Mouse (Mus musculus) right cerebral cortex, postnatal 10 days (tissue): Measurements from ENCODE around the gene Sorcs2.
A peak's percentile ranks its signal among the peaks of the same experiment; 100 is the strongest.
"Not testable (repeated sequence)": the region's sequence is repeated elsewhere in the genome, so short reads cannot be mapped to it uniquely, and the experiment has no call there.

Source experiments
- DNase-seq, 2 experiments: peaks; one replicate each; pipeline ENCODE4 v3.0.0; 2021; ENCODE audit warnings: low spot score in 2 of 2

The Sorcs2 gene

GRCm38 (mm10) chr5:36390591-36390927 is 7.4 kb downstream of the Sorcs2 start:
- not testable (repeated sequence) for DNase-seq

DNA sequence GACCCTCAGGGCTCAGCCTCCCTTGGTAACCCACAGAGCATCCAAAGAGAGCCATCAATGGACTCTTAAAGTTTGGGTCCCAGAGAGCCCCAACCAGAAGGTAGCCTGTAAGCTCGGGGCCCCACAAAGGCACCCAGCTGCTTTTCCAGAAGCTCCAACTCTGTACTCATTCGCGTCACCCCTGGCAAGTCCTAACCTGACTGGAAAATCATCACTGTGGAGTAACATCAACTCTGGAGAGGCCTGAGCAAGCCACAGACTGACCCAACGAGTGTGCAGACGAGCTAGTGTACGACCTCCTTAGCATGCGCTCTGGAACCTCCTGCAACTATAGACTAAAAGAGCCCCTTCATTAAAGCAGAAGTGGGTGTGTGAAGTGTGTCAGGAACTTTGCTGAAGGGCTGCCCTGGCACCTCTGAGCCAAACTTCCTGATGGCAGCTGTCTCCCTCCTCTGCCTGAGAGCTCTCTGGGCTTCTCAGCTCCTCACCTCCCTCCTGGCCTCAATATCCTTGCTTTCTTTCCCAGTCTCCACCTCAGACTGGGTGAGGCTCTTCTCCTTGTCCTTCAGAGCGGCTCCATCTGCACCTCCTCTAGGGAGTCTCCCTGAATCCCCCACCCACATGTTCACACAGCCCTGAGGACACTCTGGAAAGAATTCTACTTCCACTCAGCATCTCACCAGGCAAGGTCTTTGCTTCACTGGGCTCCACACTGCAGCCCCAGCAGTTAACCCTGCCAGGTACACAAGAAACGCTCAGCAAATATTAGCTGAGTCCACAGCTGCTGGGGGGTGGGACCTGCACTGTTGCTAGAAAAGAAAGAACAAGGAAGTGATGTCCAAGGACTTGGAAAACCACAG is 8.0 kb downstream of the Sorcs2 start:
- DNase-seq: no peak

- no peak for DNase-seq
Measured at GRCm38 (mm10) chr5:36385062-36385461, 12.9 kb downstream of the Sorcs2 start.

- DNase-seq: no peak
Measured at GRCm38 (mm10) chr5:36383431-36383830, 14.5 kb downstream of the Sorcs2 start.

- DNase-seq: no peak
Measured at GRCm38 (mm10) chr5:36382721-36383120, 15.2 kb downstream of the Sorcs2 start.

GRCm38 (mm10) chr5:36382134-36382693 is 15.7 kb downstream of the Sorcs2 start:
- DNase-seq: no peak

GRCm38 (mm10) chr5:36379938-36380511 is 17.9 kb downstream of the Sorcs2 start:
- no peak for DNase-seq

DNA sequence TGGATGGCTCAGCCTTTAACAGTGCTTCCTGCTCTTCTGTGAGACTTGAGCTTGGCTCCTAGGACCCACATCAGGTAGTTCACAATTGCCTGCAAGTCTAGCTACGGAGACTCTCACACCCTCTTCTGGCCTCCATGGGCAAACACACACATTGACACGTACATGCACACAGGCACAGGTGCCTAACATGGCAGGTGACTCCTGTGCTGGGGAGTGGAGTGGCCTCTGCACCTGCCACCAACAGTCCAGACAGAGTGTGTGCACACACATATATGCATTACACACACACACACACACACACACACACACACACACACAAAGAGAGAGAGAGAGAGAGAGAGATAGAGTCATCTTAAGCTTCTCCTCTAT is 19.6 kb downstream of the Sorcs2 start:
- DNase-seq: no peak

DNA sequence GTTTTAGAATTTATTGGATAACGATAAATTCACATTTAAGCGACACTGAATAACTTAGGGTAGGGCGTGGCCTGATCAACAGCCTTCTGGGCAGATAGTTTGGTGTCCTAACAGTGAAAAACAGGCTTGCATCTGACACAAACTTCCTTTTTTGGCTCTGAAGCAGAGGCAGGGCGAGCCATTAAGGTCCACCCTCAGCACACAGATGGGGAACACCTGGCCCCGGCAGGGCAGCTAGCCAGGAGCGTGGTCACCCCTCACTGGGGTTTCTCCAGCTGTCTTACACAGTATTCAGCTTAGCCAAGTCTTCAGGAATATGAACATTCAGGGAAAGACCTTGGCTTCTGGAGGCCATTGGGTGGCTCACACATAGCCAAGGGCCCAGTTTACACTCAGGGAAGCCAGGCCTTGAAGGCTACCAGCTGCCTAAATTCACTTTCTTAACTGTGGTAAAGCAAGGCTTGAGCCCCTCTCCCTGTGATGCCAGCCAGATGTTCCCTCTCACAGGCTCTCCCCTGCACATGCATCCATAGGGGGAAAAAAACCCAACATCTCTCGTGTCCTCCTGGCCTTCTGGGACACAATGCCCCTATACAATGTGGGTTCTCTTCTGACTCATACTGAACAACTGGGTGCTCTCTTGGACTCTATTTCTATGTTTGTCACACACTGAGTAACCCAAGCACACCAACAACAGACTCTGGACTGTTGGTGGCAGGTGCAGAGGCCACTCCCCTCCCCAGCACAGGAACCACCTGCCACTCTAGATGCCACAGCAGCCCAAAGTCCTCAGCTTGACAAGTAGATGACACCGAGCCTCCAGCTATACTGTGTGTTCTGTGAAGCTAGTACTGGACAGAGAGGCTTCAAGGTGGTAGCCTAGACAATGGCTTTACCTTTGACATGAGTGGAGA is 20.2 kb downstream of the Sorcs2 start:
- DNase-seq: no peak

DNA sequence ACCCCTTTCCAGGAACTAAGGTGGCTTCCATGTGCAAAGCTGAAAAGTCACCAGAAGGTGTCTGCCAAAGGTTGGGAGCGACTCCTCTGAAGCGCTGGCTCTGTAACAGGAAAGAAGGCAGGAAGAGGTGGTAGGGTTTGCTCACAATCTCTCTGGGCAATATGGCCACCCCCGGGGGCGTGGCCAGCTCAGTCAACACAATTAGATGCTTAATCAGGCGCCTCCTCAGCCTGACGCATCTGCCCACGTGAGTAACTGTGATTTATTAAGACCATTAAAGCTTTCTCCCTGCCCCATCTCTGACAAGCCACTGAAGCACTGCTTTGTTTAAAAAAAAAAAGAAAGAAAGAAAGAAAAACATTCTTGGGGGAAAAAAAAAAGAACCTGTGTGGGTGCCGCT is 22.1 kb downstream of the Sorcs2 start:
- peak in 1 of 2 experiments; percentile 28 for DNase-seq

GRCm38 (mm10) chr5:36374221-36375050 is 23.5 kb downstream of the Sorcs2 start:
- no peak for DNase-seq

DNA sequence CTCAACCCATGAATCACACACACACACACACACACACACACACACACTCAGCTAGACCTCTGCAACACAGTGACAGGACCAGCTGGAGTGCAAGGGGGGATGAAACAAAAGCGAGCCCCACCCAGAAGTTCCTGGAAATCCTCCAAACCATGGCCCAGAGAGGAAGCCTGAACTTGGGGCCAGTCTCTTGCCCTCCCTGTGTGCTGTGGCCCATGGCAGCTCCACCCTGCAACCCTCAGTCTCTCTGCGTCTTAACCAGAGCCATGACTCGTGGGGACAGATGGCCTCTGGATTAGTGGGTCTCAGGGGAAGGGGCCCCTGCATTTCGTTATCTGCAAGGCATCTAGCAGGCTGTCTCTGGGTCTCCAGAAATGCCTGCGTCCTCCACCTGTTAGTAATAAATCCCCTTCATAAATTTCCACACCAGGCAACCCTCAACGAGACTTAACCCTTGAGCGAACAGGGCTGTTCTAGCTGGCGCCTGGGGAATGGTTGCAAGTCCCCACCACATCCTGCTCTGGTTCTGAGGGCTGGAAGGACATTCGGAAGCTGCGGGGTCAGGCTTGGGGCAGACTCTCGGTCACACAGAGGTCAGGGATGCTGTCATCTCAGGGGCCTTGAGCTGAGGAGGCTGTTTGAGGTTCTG is 24.6 kb downstream of the Sorcs2 start:
- no peak for DNase-seq

DNA sequence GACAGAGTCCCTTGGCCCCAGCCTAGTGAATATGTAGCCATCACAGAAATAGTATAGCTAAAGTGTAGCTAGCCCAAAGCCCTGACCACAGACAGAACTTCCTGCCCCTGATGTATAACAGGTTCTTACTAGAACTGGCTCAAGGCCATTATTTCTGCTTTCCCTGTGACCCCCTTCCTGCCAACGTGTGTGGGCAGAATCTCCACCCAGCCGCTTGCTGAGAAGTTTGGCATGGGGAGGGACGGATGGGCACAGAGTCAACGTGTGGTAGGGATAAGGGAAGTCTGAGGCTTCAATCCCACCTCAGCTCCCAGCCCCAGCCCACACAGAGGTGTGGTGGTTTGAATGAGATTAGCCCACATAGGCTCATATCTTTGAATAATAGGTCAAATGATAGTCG is 26.2 kb downstream of the Sorcs2 start:
- no peak for DNase-seq

- DNase-seq: no peak
Measured at GRCm38 (mm10) chr5:36369261-36369684, 28.7 kb downstream of the Sorcs2 start.

GRCm38 (mm10) chr5:36368511-36369135 is 29.3 kb downstream of the Sorcs2 start:
- DNase-seq: no peak

GRCm38 (mm10) chr5:36367911-36368310 is 30.0 kb downstream of the Sorcs2 start:
- DNase-seq: peak in 1 of 2 experiments; percentile 51

GRCm38 (mm10) chr5:36367181-36367610 is 30.7 kb downstream of the Sorcs2 start:
- DNase-seq: no peak

DNA sequence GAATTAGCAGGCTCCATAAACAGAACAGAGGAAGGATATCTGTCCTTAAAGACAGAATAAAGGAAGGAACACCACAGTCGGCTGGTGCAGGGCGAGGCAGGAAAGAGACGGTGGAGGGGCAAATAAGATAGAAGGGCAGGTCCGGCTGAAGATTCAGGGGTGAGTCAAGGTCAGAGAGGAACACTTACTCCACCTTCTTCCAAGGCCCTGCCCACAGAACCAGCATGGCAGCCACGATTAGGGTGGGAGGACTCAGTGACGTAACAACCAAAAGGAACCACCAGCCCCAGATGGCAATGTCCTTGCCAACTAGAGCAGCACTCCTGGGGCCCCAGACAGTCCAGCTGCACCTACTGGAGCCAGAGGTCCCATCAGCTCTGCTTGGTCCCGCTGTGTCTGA is 36.2 kb downstream of the Sorcs2 start:
- no peak for DNase-seq

GRCm38 (mm10) chr5:36360343-36360742 is 37.6 kb downstream of the Sorcs2 start:
- DNase-seq: no peak
